Mouse (Mus musculus) liver, postnatal 0 days (tissue): ENCODE results near the gene Pklr.

Experiments
- CTCF ChIP-seq: sonication (generic); IDR thresholded peaks from 2 replicates; pipeline ENCODE4 v1.5.1; 2016; ENCODE audit warnings: antibody characterized with exemption, low read depth
- EP300 ChIP-seq: IDR thresholded peaks from 2 replicates; pipeline ENCODE4 v1.6.1; 2016; ENCODE audit warnings: antibody characterized with exemption, low read depth, mild to moderate bottlenecking

GRCm38 (mm10) chr3:89179056-89179455 is 43.1 kb downstream of the Pklr start:
- no peak for TF ChIP-seq CTCF
- no peak for TF ChIP-seq EP300
